Mouse (Mus musculus): Measurements from ENCODE around the gene Prnp.

Prnp gene

GRCm38 (mm10) chr2:131945765-131946164 is 36.0 kb downstream of the Prnp start:
- in situ Hi-C loops (cut with MboI; ENCODE audit: unreplicated experiment in 2 of 2), result loop anchor here in 1 of 2 experiments (25.0 kb wide), 1 partner anchor 408 kb away; no protein-coding TSS in a partner anchor

DNA sequence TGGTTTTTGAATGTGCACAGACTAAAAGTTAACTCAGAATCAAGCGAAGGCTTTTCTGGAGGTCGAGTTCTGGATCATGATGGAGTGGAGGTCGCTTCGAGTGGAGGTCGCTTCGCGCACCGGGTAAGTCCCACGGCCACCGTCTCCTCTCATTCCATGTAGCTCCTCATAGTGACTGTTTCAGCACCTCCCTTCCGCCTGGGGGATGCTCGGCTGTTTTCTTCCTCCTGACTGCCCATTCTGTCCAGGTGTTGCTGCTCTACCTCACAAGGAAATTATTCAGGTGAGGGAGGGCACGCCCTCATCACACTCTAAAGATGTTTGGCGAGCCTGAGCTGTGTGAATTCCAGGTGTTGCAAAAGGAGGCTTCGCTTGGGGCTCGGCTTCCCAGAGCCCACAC is 36.6 kb downstream of the Prnp start:
- in situ Hi-C loops (cut with MboI; ENCODE audit: unreplicated experiment in 2 of 2), result loop anchor here in 1 of 2 experiments (25.0 kb wide), 1 partner anchor 409 kb away; no protein-coding TSS in a partner anchor

DNA sequence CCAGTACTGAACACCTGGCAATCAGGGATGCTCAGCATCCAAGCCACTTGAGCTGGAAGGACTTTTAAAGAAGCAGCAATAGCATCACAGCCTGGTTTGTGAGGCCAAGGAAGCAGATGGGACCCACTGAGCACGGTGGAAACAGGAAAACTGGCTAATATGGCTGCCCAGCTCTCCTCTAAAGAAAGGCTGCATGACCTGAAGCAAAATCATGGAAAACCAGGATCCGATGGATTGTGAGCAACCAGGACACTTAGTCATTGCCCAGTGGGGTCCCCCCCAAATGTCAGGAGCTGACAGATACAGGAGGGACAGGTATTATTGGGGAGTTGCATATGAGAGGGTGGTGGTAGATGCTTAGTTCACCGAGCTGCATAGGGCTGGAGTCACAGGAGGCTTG is 38.4 kb downstream of the Prnp start:
- in situ Hi-C loops (cut with MboI; ENCODE audit: unreplicated experiment in 2 of 2), result loop anchor here in 1 of 2 experiments (25.0 kb wide), 1 partner anchor 411 kb away; no protein-coding TSS in a partner anchor

DNA sequence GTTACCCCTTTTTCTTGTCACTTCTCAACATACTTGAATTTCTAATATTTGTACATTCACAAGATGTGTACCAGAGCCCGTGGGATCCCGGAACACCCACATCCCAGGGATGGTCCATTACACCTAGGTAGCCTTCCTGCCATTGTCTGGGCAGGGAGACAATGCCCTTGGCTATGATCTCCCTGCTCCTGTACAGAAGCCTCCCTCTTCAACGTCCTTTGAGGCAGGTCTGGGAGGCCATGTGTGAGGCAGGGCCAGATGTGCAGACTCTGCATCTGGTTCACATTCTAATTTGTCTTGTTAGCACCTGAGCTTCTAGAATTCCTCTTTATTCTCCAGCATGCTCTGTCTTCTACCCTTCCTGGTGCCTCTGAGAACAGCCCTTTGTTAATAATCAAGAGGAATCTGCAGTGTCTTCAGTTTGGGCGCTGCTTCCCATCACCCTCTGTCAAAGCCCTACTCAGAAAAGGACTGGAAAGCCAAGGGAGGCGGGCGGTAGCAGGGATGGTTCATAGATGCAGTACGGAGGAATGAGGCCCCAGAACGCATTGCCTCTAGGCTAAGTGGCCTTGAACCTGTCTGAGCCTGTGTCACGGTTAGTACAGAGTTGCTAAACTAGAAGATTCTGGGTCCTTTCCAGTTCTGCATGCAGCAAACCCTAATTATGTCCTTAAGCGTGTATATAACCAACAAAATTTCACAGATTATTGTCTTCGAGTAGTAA is 39.4 kb downstream of the Prnp start:
- in situ Hi-C loops (cut with MboI; ENCODE audit: unreplicated experiment in 2 of 2), result loop anchor here in 1 of 2 experiments (25.0 kb wide), 1 partner anchor 412 kb away; no protein-coding TSS in a partner anchor

DNA sequence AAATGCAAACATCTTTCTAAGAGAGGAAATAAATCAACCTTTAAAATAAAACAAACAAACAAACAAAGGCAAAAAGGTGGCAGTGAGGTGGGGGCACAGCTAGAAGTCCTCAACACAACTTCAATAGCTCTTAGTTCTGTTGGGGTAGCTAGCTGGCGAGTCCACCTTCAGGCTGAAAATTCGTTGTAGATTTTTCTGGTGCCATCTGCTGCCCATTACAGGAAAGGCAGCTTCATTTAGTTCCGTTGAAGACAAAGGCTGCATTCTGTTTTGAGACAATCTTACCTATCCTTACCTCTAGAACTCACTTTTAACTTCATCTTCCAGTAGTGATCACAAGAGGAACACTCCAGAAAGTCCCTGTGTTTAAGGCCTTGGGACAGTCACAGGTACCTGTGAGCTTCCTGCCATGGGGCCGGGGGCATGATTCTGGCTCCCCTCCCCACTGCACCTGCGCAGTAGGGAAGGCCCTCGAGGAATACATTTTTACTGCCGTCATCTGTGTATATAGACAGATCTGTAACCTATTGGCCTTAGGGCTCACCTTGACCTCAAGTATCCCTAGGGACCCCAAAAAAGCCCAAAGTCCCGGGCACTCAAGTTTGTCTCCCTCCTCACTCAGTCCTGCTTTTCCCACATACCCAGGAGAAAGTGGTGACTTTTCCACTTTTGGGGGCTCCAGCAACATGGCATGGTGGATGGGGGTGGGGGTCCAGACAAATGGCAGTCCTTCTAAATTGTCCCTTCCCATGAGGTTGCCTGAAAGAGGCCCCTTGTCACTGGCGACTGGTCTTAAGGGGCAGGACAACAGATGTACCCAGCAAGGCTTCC is 40.3 kb downstream of the Prnp start:
- in situ Hi-C loops (cut with MboI; ENCODE audit: unreplicated experiment in 2 of 2), result loop anchor here (25.0 kb wide), 2 partner anchors 388 to 413 kb away; partner anchors contain the start of gene Adra1d (in 1 of the 2)

GRCm38 (mm10) chr2:131950598-131951095 is 40.9 kb downstream of the Prnp start, which contains the start of gene Prnd:
Gene Prnd, plus strand, starts transcription at chr2:131950861.
- in situ Hi-C loops (cut with MboI; ENCODE audit: unreplicated experiment in 2 of 2), result loop anchor here in 1 of 2 experiments (25.0 kb wide), 1 partner anchor 388 kb away; the partner anchor contains the start of gene Adra1d

GRCm38 (mm10) chr2:131952456-131952855 is 42.7 kb downstream of the Prnp start:
- in situ Hi-C loops (cut with MboI; ENCODE audit: unreplicated experiment in 2 of 2), result loop anchor here in 1 of 2 experiments (25.0 kb wide), 1 partner anchor 390 kb away; the partner anchor contains the start of gene Adra1d

DNA sequence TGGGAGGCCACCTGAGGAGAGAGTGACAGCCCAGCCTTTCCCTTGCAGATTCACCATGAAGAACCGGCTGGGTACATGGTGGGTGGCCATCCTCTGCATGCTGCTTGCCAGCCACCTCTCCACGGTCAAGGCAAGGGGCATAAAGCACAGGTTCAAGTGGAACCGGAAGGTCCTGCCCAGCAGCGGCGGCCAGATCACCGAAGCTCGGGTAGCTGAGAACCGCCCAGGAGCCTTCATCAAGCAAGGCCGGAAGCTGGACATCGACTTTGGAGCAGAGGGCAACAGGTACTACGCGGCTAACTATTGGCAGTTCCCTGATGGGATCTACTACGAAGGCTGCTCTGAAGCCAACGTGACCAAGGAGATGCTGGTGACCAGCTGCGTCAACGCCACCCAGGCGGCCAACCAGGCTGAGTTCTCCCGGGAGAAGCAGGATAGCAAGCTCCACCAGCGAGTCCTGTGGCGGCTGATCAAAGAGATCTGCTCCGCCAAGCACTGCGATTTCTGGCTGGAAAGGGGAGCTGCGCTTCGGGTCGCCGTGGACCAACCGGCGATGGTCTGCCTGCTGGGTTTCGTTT is 43.3 kb downstream of the Prnp start:
- in situ Hi-C loops (cut with MboI; ENCODE audit: unreplicated experiment in 2 of 2), result loop anchor here in 1 of 2 experiments (25.0 kb wide), 1 partner anchor 391 kb away; the partner anchor contains the start of gene Adra1d

- in situ Hi-C loops (cut with MboI; ENCODE audit: unreplicated experiment in 2 of 2), result loop anchor here in 1 of 2 experiments (25.0 kb wide), 1 partner anchor 391 kb away; the partner anchor contains the start of gene Adra1d
Observed at GRCm38 (mm10) chr2:131953711-131954110, 44.0 kb downstream of the Prnp start.

DNA sequence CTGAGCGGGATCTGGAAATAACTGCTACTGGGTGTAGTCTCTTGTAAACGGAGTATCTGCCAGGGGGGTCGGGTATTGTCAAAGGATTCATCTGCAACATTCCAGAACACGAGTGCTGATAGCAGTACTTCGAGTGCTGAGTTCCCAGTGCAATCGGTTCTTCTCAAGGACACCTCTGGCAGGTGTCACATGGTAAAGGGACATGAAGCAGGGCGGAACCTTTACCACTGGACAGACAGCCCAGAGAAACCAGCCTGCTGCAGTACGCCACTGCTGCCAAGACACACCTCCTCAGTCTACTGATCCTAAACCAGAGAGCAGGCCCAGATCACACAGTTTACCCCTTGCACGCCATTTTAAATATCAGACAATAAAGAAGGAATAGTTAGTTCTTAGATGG is 45.1 kb downstream of the Prnp start:
- in situ Hi-C loops (cut with MboI; ENCODE audit: unreplicated experiment in 2 of 2), result loop anchor here in 1 of 2 experiments (25.0 kb wide), 1 partner anchor 393 kb away; the partner anchor contains the start of gene Adra1d

GRCm38 (mm10) chr2:131955264-131955663 is 45.5 kb downstream of the Prnp start:
- in situ Hi-C loops (cut with MboI; ENCODE audit: unreplicated experiment in 2 of 2), result loop anchor here in 1 of 2 experiments (25.0 kb wide), 1 partner anchor 393 kb away; the partner anchor contains the start of gene Adra1d

DNA sequence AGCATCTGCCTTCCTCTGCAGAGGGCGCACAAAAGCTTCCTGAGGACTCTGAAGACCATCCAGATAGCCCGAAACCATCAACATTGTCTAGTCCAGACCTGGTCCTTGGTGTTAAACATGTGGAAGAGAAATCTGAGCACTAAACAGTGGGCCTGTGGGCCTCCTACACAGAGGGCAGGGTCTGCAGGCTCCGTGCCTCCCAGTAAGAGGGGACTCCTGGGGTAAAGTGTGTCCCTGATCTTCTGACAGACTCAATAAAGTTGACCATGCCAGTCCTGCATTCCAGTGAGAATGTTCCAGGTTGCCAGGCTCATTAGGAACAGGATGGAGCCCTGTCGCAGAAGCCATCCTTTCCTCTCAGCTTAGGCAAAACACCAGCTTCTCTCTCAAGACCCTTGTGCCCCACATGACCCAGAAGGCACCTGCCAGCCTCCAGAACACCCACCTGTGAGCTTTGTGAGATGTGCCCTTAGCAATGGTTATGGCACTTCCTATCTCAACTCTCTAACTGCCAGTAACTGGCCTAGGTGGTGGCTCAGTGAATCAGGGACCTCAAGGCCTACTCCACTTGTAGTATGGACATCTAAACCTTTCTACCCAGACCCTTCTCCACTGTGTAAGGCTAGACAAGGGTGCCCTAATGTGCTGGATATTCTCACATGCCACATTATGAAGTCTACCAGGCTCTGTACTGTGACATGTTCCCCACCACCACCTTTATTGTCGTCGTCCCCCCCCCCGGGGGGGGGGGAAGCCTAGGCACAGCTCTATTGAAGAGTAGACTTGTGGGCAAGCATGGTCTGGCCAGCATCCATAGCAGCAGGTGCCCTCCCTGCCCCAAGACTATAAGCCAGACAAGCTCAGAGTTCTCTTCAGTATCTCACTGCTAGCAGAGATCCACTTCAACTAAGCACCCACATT is 46.9 kb downstream of the Prnp start:
- in situ Hi-C loops (cut with MboI; ENCODE audit: unreplicated experiment in 2 of 2), result loop anchor here in 1 of 2 experiments (25.0 kb wide), 1 partner anchor 394 kb away; the partner anchor contains the start of gene Adra1d

DNA sequence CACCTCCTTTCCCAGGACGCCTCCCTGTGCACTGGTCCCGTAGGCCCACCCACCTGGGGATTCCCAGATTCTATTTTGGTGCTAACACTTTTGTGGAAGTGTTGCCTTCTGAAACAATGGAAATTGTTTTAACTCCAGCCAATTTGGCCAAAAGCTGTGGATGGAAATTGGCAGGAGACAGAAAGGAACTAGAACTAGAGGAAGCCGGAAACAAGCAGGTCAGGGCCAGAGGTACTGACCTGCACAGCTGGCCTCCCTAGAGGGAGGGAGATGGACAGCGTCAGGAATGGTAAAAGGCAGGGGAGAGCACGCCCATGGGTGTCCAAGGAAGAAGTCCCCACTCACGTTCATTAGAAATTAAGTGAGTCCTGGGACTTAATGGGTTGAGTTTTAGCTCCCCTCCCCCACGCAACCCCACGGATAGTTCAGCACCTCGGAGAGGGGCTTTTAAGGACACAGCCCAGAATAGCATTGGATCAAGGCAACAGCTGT is 48.0 kb downstream of the Prnp start:
- in situ Hi-C loops (cut with MboI; ENCODE audit: unreplicated experiment in 2 of 2), result loop anchor here in 1 of 2 experiments (25.0 kb wide), 1 partner anchor 395 kb away; the partner anchor contains the start of gene Adra1d

DNA sequence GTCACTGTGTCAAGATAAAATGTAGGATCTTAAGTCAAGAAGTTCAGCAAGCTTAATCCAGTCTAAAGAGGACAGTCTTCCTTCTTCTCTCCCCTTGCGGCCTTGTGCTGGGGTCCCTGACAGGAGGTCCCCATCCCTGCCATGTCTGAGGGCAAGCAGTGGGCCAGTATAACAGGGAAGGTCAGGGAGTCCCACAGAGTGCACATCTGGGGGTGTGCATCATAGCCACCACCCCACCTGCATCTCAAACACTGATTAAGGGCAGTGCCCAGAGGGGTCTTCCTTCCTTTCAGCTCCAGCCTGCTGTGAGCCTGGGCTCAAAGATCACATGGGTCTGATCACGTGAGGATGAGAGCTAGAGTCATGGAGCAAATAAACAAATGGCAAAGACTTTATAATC is 51.9 kb downstream of the Prnp start:
- in situ Hi-C loops (cut with MboI; ENCODE audit: unreplicated experiment in 2 of 2), result loop anchor here in 1 of 2 experiments (25.0 kb wide), 1 partner anchor 399 kb away; the partner anchor contains the start of gene Adra1d

DNA sequence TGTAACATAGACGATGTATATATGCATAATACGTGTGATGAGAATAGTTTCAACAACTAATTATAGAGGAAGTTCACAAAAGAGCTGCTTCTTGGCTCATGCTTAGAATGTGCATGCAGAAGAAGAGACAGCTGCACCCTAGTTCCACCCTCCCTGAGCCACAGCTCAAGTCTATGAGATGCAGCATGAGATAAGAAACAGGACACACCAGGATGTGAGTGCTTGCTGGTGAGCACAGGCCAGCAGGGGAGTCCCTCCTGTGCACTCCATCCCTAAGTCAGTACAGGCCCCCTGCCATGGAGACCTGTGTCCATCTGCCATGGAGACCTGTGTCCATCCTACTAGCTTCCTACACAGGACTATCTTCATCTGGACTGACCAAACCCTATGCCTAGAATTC is 60.9 kb downstream of the Prnp start:
- in situ Hi-C loops (cut with MboI; ENCODE audit: unreplicated experiment in 2 of 2), result loop anchor here in 1 of 2 experiments (25.0 kb wide), 1 partner anchor 408 kb away; the partner anchor contains the start of gene Adra1d

- in situ Hi-C loops (cut with MboI; ENCODE audit: unreplicated experiment in 2 of 2), result loop anchor here in 1 of 2 experiments (25.0 kb wide), 1 partner anchor 409 kb away; the partner anchor contains the start of gene Adra1d
Observed at GRCm38 (mm10) chr2:131971098-131971497, 61.4 kb downstream of the Prnp start.

DNA sequence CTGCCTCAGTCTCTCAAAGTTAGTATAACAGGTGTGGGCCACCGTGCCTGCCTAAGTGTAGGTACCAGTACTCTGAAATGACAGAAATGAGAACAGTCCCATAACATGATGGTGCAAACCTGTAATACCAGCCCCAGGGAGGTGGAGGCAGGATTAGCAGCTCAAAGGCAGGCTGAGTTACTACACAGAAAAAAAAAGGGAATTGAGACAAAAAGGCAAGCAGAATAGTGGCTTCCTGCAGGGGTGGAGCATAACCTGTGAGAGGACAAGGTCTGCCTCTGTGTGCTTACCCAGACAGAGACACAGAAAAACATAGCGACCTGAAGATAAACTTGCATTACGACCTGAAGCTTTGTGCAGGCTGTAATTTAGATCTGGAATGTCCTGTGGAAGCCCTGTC is 66.9 kb downstream of the Prnp start:
- in situ Hi-C loops (cut with MboI; ENCODE audit: unreplicated experiment in 2 of 2), result no loop called here

- in situ Hi-C loops (cut with MboI; ENCODE audit: unreplicated experiment in 2 of 2), result loop anchor here (5.0 to 10.0 kb wide), 4 partner anchors 131 to 514 kb away; partner anchors contain the start of gene Tmem230 (in 1 of the 2)
Observed at GRCm38 (mm10) chr2:131980866-131981265, 71.1 kb downstream of the Prnp start.
